Mouse (Mus musculus) embryonic fibroblast, embryonic 13.5 days (primary cell): ENCODE measurements around the gene Acot6. TPM values are rescaled to one million over a fixed set of nuclear protein-coding genes. Genes with fewer than 3 reads are reported as not detected.
"Not testable (repeated sequence)": the region's sequence is repeated elsewhere in the genome, so short reads cannot be mapped to it uniquely, and the experiment has no call there.

Experiments used
- H3K27ac ChIP-seq: 2 replicates; pipeline ENCODE4 v1.5.1; 2012; ENCODE audit warnings: low read length, control low read depth, inconsistent platforms; ENCODE audit not compliant: insufficient read depth
- H3K4me1 ChIP-seq: 2 replicates; pipeline ENCODE4 v1.6.1; 2011; ENCODE audit warnings: low read length; ENCODE audit not compliant: control insufficient read depth, insufficient read depth
- H3K4me3 ChIP-seq: 2 replicates; pipeline ENCODE4 v1.5.1; 2011; ENCODE audit warnings: mild to moderate bottlenecking, control low read depth, low read length; ENCODE audit not compliant: insufficient read depth
- CTCF ChIP-seq: IDR thresholded peaks from 2 replicates; pipeline ENCODE4 v1.5.1; 2011; ENCODE audit warnings: mild to moderate bottlenecking, control low read depth, low read length, moderate library complexity, borderline replicate concordance; ENCODE audit not compliant: insufficient read depth
- POLR2A ChIP-seq: IDR thresholded peaks from 2 replicates; pipeline ENCODE4 v1.6.1; 2011; ENCODE audit warnings: low read depth, mild to moderate bottlenecking, control low read depth, low read length, moderate library complexity
- polyA plus RNA-seq: library from polyadenylated mRNA; stranded (reverse); fragments of >200 nt; gene quantifications from 2 replicates; pipeline ENCODE4 v1.2.4, GENCODE M21; 2011; ENCODE audit warnings: low read depth; ENCODE audit not compliant: missing spikeins, insufficient read length

Acot6 gene
- polyA plus RNA-seq, 1 experiment = 4.4 TPM

GRCm38 (mm10) chr12:84064621-84065020, 35.8 kb upstream of the Acot6 start:
- TF ChIP-seq CTCF = no peak
- TF ChIP-seq POLR2A = no peak
- Histone ChIP-seq H3K4me1 (no peaks in the 10 kb centered on the region), H3K27ac (no peak overlapping the region), H3K4me3 (no peak overlapping the region)

- H3K4me3 ChIP-seq = no peak overlapping the region
- no peaks in the 10 kb centered on the region for H3K4me1 ChIP-seq
- TF ChIP-seq POLR2A (no peak), CTCF (no peak)
- H3K27ac ChIP-seq = no peak overlapping the region
Observed at GRCm38 (mm10) chr12:84067752-84068151, 32.7 kb upstream of the Acot6 start.

GRCm38 (mm10) chr12:84068296-84068695, 32.2 kb upstream of the Acot6 start:
- Histone ChIP-seq H3K4me3 (no peak overlapping the region), H3K4me1 (no peaks in the 10 kb centered on the region), H3K27ac (no peak overlapping the region)
- no peak for TF ChIP-seq POLR2A
- no peak for TF ChIP-seq CTCF

- TF ChIP-seq CTCF (no peak), POLR2A (no peak)
- no peaks in the 10 kb centered on the region for H3K4me1 ChIP-seq
- H3K27ac ChIP-seq = no peak within 1 kb of the TSS
- peak within 1 kb of the TSS; percentile 17 for H3K4me3 ChIP-seq
Observed at GRCm38 (mm10) chr12:84068986-84069385, 31.5 kb upstream of the Acot6 start, which contains the start of gene Acot5. Gene Acot5, plus strand, starts transcription at chr12:84069325.

GRCm38 (mm10) chr12:84069582-84069981, 30.9 kb upstream of the Acot6 start:
- H3K4me3 ChIP-seq = peak overlapping the region; percentile 17

GRCm38 (mm10) chr12:84071696-84072095, 28.8 kb upstream of the Acot6 start:
- Histone ChIP-seq H3K4me1 (no peaks in the 10 kb centered on the region), H3K4me3 (no peak overlapping the region), H3K27ac (no peak overlapping the region)
- TF ChIP-seq POLR2A = no peak
- TF ChIP-seq CTCF = no peak

More at GRCm38 (mm10) chr12:84069582-84069981, 30.9 kb upstream of the Acot6 start:
- not testable (repeated sequence) for H3K4me1 ChIP-seq, H3K27ac ChIP-seq

GRCm38 (mm10) chr12:84077371-84077990, 23.0 kb upstream of the Acot6 start:
- Histone ChIP-seq H3K4me3 (no peak overlapping the region), H3K27ac (no peak overlapping the region), H3K4me1 (no peaks in the 10 kb centered on the region)
- TF ChIP-seq POLR2A (no peak), CTCF (no peak)

- no peaks in the 10 kb centered on the region for H3K4me1 ChIP-seq
- H3K4me3 ChIP-seq = no peak overlapping the region
- H3K27ac ChIP-seq = no peak overlapping the region
- no peak for TF ChIP-seq CTCF
- no peak for TF ChIP-seq POLR2A
Observed at GRCm38 (mm10) chr12:84083842-84084241, 16.6 kb upstream of the Acot6 start.

- Histone ChIP-seq H3K27ac (no peak overlapping the region), H3K4me1 (no peaks in the 10 kb centered on the region), H3K4me3 (no peak overlapping the region)
- TF ChIP-seq CTCF (no peak), POLR2A (no peak)
Observed at GRCm38 (mm10) chr12:84084581-84084980, 15.9 kb upstream of the Acot6 start.

- H3K4me1 ChIP-seq, H3K4me3 ChIP-seq, H3K27ac ChIP-seq: not testable (repeated sequence)
Observed at GRCm38 (mm10) chr12:84094666-84095065, 5.8 kb upstream of the Acot6 start.

- TF ChIP-seq POLR2A (no peak), CTCF (no peak)
- Histone ChIP-seq H3K4me1 (no peaks in the 10 kb centered on the region), H3K4me3 (no peak overlapping the region), H3K27ac (no peak overlapping the region)
Observed at GRCm38 (mm10) chr12:84099605-84100004, 849 bp upstream of the Acot6 start.
